Mouse (Mus musculus) midbrain, embryonic 10.5 days (tissue): ENCODE measurements around the gene Rnf207. TPM values are rescaled to one million over a fixed set of nuclear protein-coding genes. Genes with fewer than 3 reads are reported as not detected.

Experiments
- DNase-seq: peaks from one replicate; pipeline ENCODE4 v3.0.0-alpha.2; 2017; ENCODE audit warnings: low spot score
- H3K27ac ChIP-seq: fragments of 300-500 bp; sonication (generic); replicated peaks from 2 replicates; pipeline ENCODE4 v1.5.1; 2016; ENCODE audit warnings: mild to moderate bottlenecking
- H3K27me3 ChIP-seq: fragments of 300-500 bp; sonication (generic); 2 replicates; pipeline ENCODE4 v1.6.1; 2016; ENCODE audit warnings: low read depth, mild to moderate bottlenecking; ENCODE audit not compliant: poor library complexity, severe bottlenecking
- H3K36me3 ChIP-seq: fragments of 300-500 bp; sonication (generic); 2 replicates; pipeline ENCODE4 v1.6.1; 2016; ENCODE audit warnings: mild to moderate bottlenecking, moderate library complexity
- H3K4me1 ChIP-seq: fragments of 300-500 bp; sonication (generic); 2 replicates; pipeline ENCODE4 v1.6.1; 2016
- H3K4me3 ChIP-seq: fragments of 300-500 bp; sonication (generic); 2 replicates; pipeline ENCODE4 v1.5.1; 2016; ENCODE audit warnings: mild to moderate bottlenecking, moderate library complexity
- H3K9me3 ChIP-seq: fragments of 300-500 bp; sonication (generic); replicated peaks from 2 replicates; pipeline ENCODE4 v1.6.1; 2016; ENCODE audit warnings: mild to moderate bottlenecking
- WGBS: fragments of 180-500 bp; shearing (Covaris S2); methylation state at CpG from one replicate; pipeline ENCODE4 v1.1.7; 2016; 5-methylcytosine and 5-hydroxymethylcytosine counted together
- polyA plus RNA-seq: library from polyadenylated mRNA; unstranded; fragments of >200 nt; fragmentation: Nextera tagmentation; extraction: Ambion mirVana; gene quantifications from 2 replicates; pipeline ENCODE4 v1.2.1, GENCODE M21; 2016

Rnf207 gene
- polyA plus RNA-seq, 1 experiment from 2014 or later, result 1.5 TPM

GRCm38 (mm10) chr4:152263512-152264176, 55.1 kb downstream of the Rnf207 start:
- Histone ChIP-seq H3K9me3 (no peaks in the 10 kb centered on the region), H3K27me3 (no peaks in the 10 kb centered on the region), H3K4me3 (no peak overlapping the region; the same call in 1 of the 2 replicates), H3K36me3 (peaks cover 33% of the 10 kb centered on the region), H3K4me1 (peaks cover 52% of the 10 kb centered on the region), H3K27ac (peak overlapping the region; percentile 50)
- peak; percentile 55 for DNase-seq
- WGBS, result 31% methylated on average over 10 of the region's 10 CpGs

GRCm38 (mm10) chr4:152263089-152263488, 55.7 kb downstream of the Rnf207 start:
- Histone ChIP-seq H3K36me3 (peaks cover 30% of the 10 kb centered on the region), H3K27ac (peak overlapping the region; percentile 17; the same call in 1 of the 2 replicates), H3K27me3 (no peaks in the 10 kb centered on the region), H3K9me3 (no peaks in the 10 kb centered on the region), H3K4me3 (no peak overlapping the region), H3K4me1 (peaks cover 49% of the 10 kb centered on the region)
- 67% methylated on average over 9 of the region's 9 CpGs for WGBS
- DNase-seq, result no peak

- H3K27me3 ChIP-seq, result no peaks in the 10 kb centered on the region
- 69% methylated on average over 9 of the region's 9 CpGs for WGBS
- H3K9me3 ChIP-seq, result no peaks in the 10 kb centered on the region
- no peak for DNase-seq
- peaks cover 25% of the 10 kb centered on the region for H3K36me3 ChIP-seq
- H3K4me3 ChIP-seq, result no peak overlapping the region
- peaks cover 46% of the 10 kb centered on the region for H3K4me1 ChIP-seq
- H3K27ac ChIP-seq, result no peak overlapping the region
Measured at GRCm38 (mm10) chr4:152262187-152262586, 56.6 kb downstream of the Rnf207 start.

- H3K27me3 ChIP-seq, result no peaks in the 10 kb centered on the region
- no peaks in the 10 kb centered on the region for H3K9me3 ChIP-seq
- H3K36me3 ChIP-seq, result peaks cover 25% of the 10 kb centered on the region
- WGBS, result 90% methylated on average over 8 of the region's 8 CpGs
- no peak overlapping the region for H3K4me3 ChIP-seq
- peaks cover 38% of the 10 kb centered on the region for H3K4me1 ChIP-seq
- H3K27ac ChIP-seq, result no peak overlapping the region
- no peak for DNase-seq
Measured at GRCm38 (mm10) chr4:152260451-152260850, 58.3 kb downstream of the Rnf207 start.

DNA sequence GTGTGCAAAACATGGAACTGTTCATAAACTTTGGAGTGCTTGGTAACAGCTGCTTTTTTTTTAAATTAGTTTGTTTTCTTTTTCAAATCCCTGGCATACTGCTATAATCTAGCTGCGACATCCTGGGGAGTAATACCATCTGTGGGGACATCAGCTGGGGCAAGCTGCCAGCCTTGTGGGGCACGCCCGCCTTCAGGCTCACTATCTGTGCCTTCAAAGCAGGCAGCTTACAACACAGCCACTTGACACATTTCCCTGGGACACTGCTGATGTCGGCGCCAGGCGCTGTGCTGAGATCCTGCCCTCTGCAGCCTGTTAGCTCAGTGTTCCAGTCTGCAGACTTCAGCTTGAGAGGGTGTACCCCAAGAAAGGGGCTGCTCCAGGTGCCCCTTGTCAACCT, 61.7 kb downstream of the Rnf207 start:
- Histone ChIP-seq H3K9me3 (no peaks in the 10 kb centered on the region), H3K4me3 (no peak overlapping the region), H3K27me3 (no peaks in the 10 kb centered on the region), H3K4me1 (peaks cover 23% of the 10 kb centered on the region), H3K36me3 (peaks cover 30% of the 10 kb centered on the region), H3K27ac (no peak overlapping the region)
- WGBS, result 79% methylated on average over 6 of the region's 6 CpGs
- no peak for DNase-seq

Other genes with a start within 250 kb of the Rnf207 start
- 8.1 and 9.5 TPM in 2 replicates for gene Plekhg5, start 246.5 kb downstream of the Rnf207 start, polyA plus RNA-seq
- gene Tnfrsf25, start 203.1 kb downstream of the Rnf207 start, polyA plus RNA-seq, result 0.47 and 1.0 TPM in 2 replicates
- 0.94 and 1.4 TPM in 2 replicates for gene Espn, start 166.6 kb downstream of the Rnf207 start, polyA plus RNA-seq
- 0.79 and 1.3 TPM in 2 replicates for gene Hes2, start 160.1 kb downstream of the Rnf207 start, polyA plus RNA-seq
- 85.7 and 99.7 TPM in 2 replicates for gene Acot7, start 140.9 kb downstream of the Rnf207 start, polyA plus RNA-seq
- gene Gpr153, start 44.8 kb downstream of the Rnf207 start, polyA plus RNA-seq, result 7.0 and 7.7 TPM in 2 replicates
- gene Hes3, start 27.3 kb downstream of the Rnf207 start, polyA plus RNA-seq, result 26.3 and 30.9 TPM in 2 replicates
- 26.8 and 27.6 TPM in 2 replicates for gene Icmt, start 21.8 kb downstream of the Rnf207 start, polyA plus RNA-seq
- 282 and 358 TPM in 2 replicates for gene Rpl22, start 6.7 kb upstream of the Rnf207 start, polyA plus RNA-seq
- gene Chd5, start 19.7 kb upstream of the Rnf207 start, polyA plus RNA-seq, result 0.07 and 0.12 TPM in 2 replicates
- gene Nphp4, start 157.7 kb upstream of the Rnf207 start, polyA plus RNA-seq, result 7.8 and 8.2 TPM in 2 replicates
- 12.2 and 17.3 TPM in 2 replicates for gene Kcnab2, start 158.9 kb upstream of the Rnf207 start, polyA plus RNA-seq